ENCODE assay signal across 8 mouse cellular contexts in genomic region chr9:58091623-58092425, GRCm38 (mm10). TPM values are rescaled to one million over a fixed set of nuclear protein-coding genes. Genes with fewer than 3 reads are reported as not detected.
A peak's percentile ranks its signal among the peaks of the same experiment; 100 is the strongest.
DNase-seq lines count a peak whose midpoint lies in the region; ATAC-seq lines count a peak whose summit lies in the region.

No protein-coding gene starts in this region.

- no peak for ATAC-seq in kidney, embryonic 15.5 days (replicated peaks; ENCODE audit: low FRiP score)
- ATAC-seq in embryonic facial prominence, embryonic 15.5 days (ENCODE audit: insufficient number of reproducible peaks, low FRiP score, low TSS enrichment, low read depth), result peak; percentile 63
- ATAC-seq in forebrain, embryonic 16.5 days, result no peak

- H3K4me3 ChIP-seq in kidney, embryonic 15.5 days (replicated peaks), result no peak overlapping the region
- no peak overlapping the region for H3K4me3 ChIP-seq in embryonic facial prominence, embryonic 15.5 days (replicated peaks)
- H3K4me3 ChIP-seq in forebrain, embryonic 16.5 days (replicated peaks; ENCODE audit: low read length), result no peak overlapping the region

- H3K4me2 ChIP-seq in kidney, embryonic 15.5 days, result no peak overlapping the region
- H3K4me2 ChIP-seq in embryonic facial prominence, embryonic 15.5 days (replicated peaks), result no peak overlapping the region
- H3K4me2 ChIP-seq in forebrain, embryonic 16.5 days (ENCODE audit: low read length), result no peak overlapping the region

- H3K27ac ChIP-seq in kidney, embryonic 15.5 days, result no peak overlapping the region
- no peak overlapping the region; the same call in 1 of the 2 replicates for H3K27ac ChIP-seq in embryonic facial prominence, embryonic 15.5 days (replicated peaks)
- no peak overlapping the region for H3K27ac ChIP-seq in forebrain, embryonic 16.5 days (ENCODE audit: low read length)

- H3K4me1 ChIP-seq in kidney, embryonic 15.5 days, result peaks cover 12% of the 10 kb centered on the region
- H3K4me1 ChIP-seq in embryonic facial prominence, embryonic 15.5 days, result peaks cover 25% of the 10 kb centered on the region
- peaks cover 37% of the 10 kb centered on the region for H3K4me1 ChIP-seq in forebrain, embryonic 16.5 days (replicated peaks; ENCODE audit: control insufficient read depth, insufficient read depth, low read length)

- DNase-seq in kidney, adult 11 months, result peak; percentile 18
- peak; percentile 40 for DNase-seq in adrenal gland, postnatal 14 days
- DNase-seq in heart, postnatal 4 days, result peak; percentile 42
- no peak for DNase-seq in lung, postnatal 36 days
- DNase-seq in ovary, postnatal 14 days (ENCODE audit: low spot score), result no peak

- H3K9ac ChIP-seq in kidney, embryonic 15.5 days, result no peak overlapping the region
- H3K9ac ChIP-seq in embryonic facial prominence, embryonic 15.5 days, result no peak overlapping the region
- no peak overlapping the region for H3K9ac ChIP-seq in forebrain, embryonic 16.5 days (replicated peaks; ENCODE audit: low read depth, low read length)

- no peaks in the 10 kb centered on the region for H3K27me3 ChIP-seq in kidney, embryonic 15.5 days
- no peaks in the 10 kb centered on the region for H3K27me3 ChIP-seq in embryonic facial prominence, embryonic 15.5 days
- no peaks in the 10 kb centered on the region for H3K27me3 ChIP-seq in forebrain, embryonic 16.5 days (replicated peaks; ENCODE audit: control insufficient read depth, insufficient read depth, low read length)

- no peaks in the 10 kb centered on the region for H3K9me3 ChIP-seq in kidney, embryonic 15.5 days (replicated peaks)
- H3K9me3 ChIP-seq in embryonic facial prominence, embryonic 15.5 days (replicated peaks), result no peaks in the 10 kb centered on the region
- no peaks in the 10 kb centered on the region for H3K9me3 ChIP-seq in forebrain, embryonic 16.5 days (ENCODE audit: control insufficient read depth, low read length)

- 49% methylated on average over 4 of the region's 4 CpGs for WGBS in kidney, embryonic 15.5 days
- WGBS in embryonic facial prominence, embryonic 15.5 days, result 17% methylated on average over 4 of the region's 4 CpGs
- WGBS in forebrain, embryonic 16.5 days, result 62% methylated on average over 4 of the region's 4 CpGs

- no peaks in the 10 kb centered on the region for H3K36me3 ChIP-seq in kidney, embryonic 15.5 days
- no peaks in the 10 kb centered on the region for H3K36me3 ChIP-seq in embryonic facial prominence, embryonic 15.5 days
- no peaks in the 10 kb centered on the region for H3K36me3 ChIP-seq in forebrain, embryonic 16.5 days (ENCODE audit: control insufficient read depth, insufficient read depth)

RNA-seq across cellular contexts. Expression of gene Ccdc33, which starts 26.8 kb away (rescaled TPM):
- polyA plus RNA-seq in kidney, embryonic 15.5 days (2015; fragmentation: Nextera tagmentation; extraction: Ambion mirVana), result 0.29 and 0.44 TPM in 2 replicates
- not detected in 2 replicates for total RNA-seq in adrenal gland, postnatal 14 days (2021)
- polyA plus RNA-seq in embryonic facial prominence, embryonic 15.5 days (2015; fragmentation: Nextera tagmentation; extraction: Ambion mirVana), result 1.3 and 1.6 TPM in 2 replicates
- total RNA-seq in heart, postnatal 4 days (2021), result not detected
- 0.51 and 0.79 TPM in 2 replicates for polyA plus RNA-seq in forebrain, embryonic 16.5 days (2015; fragmentation: Nextera tagmentation; extraction: Ambion mirVana)

RNA-seq across cellular contexts. Expression of gene Stra6, which starts 28.2 kb away (rescaled TPM):
- polyA plus RNA-seq in kidney, embryonic 15.5 days (2015; fragmentation: Nextera tagmentation; extraction: Ambion mirVana), result 28.0 and 29.7 TPM in 2 replicates
- 0.96 and 1.3 TPM in 2 replicates for total RNA-seq in adrenal gland, postnatal 14 days (2021)
- 8.7 and 13.9 TPM in 2 replicates for polyA plus RNA-seq in embryonic facial prominence, embryonic 15.5 days (2015; fragmentation: Nextera tagmentation; extraction: Ambion mirVana)
- under 1 TPM; 0.11 to 0.26 TPM for total RNA-seq in heart, postnatal 4 days (2021)
- 9.2 and 11.7 TPM in 2 replicates for polyA plus RNA-seq in forebrain, embryonic 16.5 days (2015; fragmentation: Nextera tagmentation; extraction: Ambion mirVana)

Comparison
In these comparisons a context has a peak if more than half of its experiments do, and no peak if none do; other contexts are left out.
1. DNase-seq: peak in kidney, adult 11 months (single experiment), adrenal gland, postnatal 14 days (single experiment) and heart, postnatal 4 days (single experiment); none in lung, postnatal 36 days (single experiment) and ovary, postnatal 14 days (single experiment).